In genomic region chr7:113368746-113369619, GRCm38 (mm10) we compare ENCODE assay signal across 8 mouse cellular contexts. TPM values are rescaled to one million over a fixed set of nuclear protein-coding genes. Genes with fewer than 3 reads are reported as not detected.
DNase-seq lines count a peak whose midpoint lies in the region; ATAC-seq and TF ChIP-seq lines count a peak whose summit lies in the region.

TSS of gene Btbd10 (minus strand) at chr7:113369392.

- peak within 1 kb of the TSS; percentile 83 for H3K4me2 ChIP-seq in embryonic facial prominence, embryonic 14.5 days (ENCODE audit: low read depth, low read length)
- H3K4me2 ChIP-seq in limb, embryonic 13.5 days (replicated peaks): peak within 1 kb of the TSS; percentile 79
- H3K4me2 ChIP-seq in midbrain, embryonic 16.5 days (ENCODE audit: low read length): peak within 1 kb of the TSS; percentile 87

- DNase-seq in 3T3-L1 (ENCODE audit: low read depth, low spot score): peak; percentile 97
- DNase-seq in adrenal gland, postnatal 4 days (ENCODE audit: low spot score in 2 of 2): peak; percentile 90 to 91
- DNase-seq in embryonic facial prominence, embryonic 14.5 days (ENCODE audit: low spot score): peak; percentile 99
- DNase-seq in heart, adult 2 months: peak; percentile 98 to 99
- DNase-seq in kidney, adult 8-10 months: peak; percentile 97 to 99
- peak; percentile 97 to 99 for DNase-seq in spleen, postnatal 10 days (ENCODE audit: low spot score in 2 of 2)

- H3K4me3 ChIP-seq in embryonic facial prominence, embryonic 14.5 days (ENCODE audit: low read depth, low read length): peak within 1 kb of the TSS; percentile 80
- H3K4me3 ChIP-seq in heart, adult 2 months: peak within 1 kb of the TSS; percentile 86
- peak within 1 kb of the TSS; percentile 93 for H3K4me3 ChIP-seq in limb, embryonic 13.5 days
- peak within 1 kb of the TSS; percentile 93 for H3K4me3 ChIP-seq in midbrain, embryonic 16.5 days (ENCODE audit: low read depth, low read length)

- WGBS in embryonic facial prominence, embryonic 14.5 days: 1% methylated on average over 40 of the region's 64 CpGs
- under 1% methylated on average over 64 of the region's 64 CpGs for WGBS in heart, adult 2 months
- WGBS in limb, embryonic 13.5 days: 0% methylated on average over 63 of the region's 64 CpGs
- WGBS in midbrain, embryonic 16.5 days: under 1% methylated on average over 63 of the region's 64 CpGs

- peak within 1 kb of the TSS; percentile 89 for H3K9ac ChIP-seq in embryonic facial prominence, embryonic 14.5 days (ENCODE audit: low read depth, low read length)
- peak within 1 kb of the TSS; percentile 88 for H3K9ac ChIP-seq in heart, adult 2 months (ENCODE audit: low read depth, low read length)
- H3K9ac ChIP-seq in limb, embryonic 13.5 days: peak within 1 kb of the TSS; percentile 86
- peak within 1 kb of the TSS; percentile 92 for H3K9ac ChIP-seq in midbrain, embryonic 16.5 days (ENCODE audit: low read depth, low read length)

- no peaks in the 10 kb centered on the region for H3K36me3 ChIP-seq in embryonic facial prominence, embryonic 14.5 days (ENCODE audit: control insufficient read depth, insufficient read depth, low read length)
- H3K36me3 ChIP-seq in heart, adult 2 months (ENCODE audit: control insufficient read depth, insufficient read depth, low read length): peaks cover 2% of the 10 kb centered on the region; the same call in 1 of the 2 replicates
- H3K36me3 ChIP-seq in limb, embryonic 13.5 days: no peaks in the 10 kb centered on the region
- no peaks in the 10 kb centered on the region for H3K36me3 ChIP-seq in midbrain, embryonic 16.5 days (ENCODE audit: control insufficient read depth, insufficient read depth, low read length)

- H3K27me3 ChIP-seq in embryonic facial prominence, embryonic 14.5 days (replicated peaks; ENCODE audit: control insufficient read depth, insufficient read depth, low read length): no peaks in the 10 kb centered on the region
- H3K27me3 ChIP-seq in heart, adult 2 months (ENCODE audit: control insufficient read depth, insufficient read depth, low read length): no peaks in the 10 kb centered on the region
- no peaks in the 10 kb centered on the region for H3K27me3 ChIP-seq in limb, embryonic 13.5 days
- no peaks in the 10 kb centered on the region for H3K27me3 ChIP-seq in midbrain, embryonic 16.5 days (ENCODE audit: control insufficient read depth, insufficient read depth, low read depth, low read length)

- intact Hi-C loops in heart, adult 2 months (cut with DNase I): no loop called here

- no peak for TF ChIP-seq EP300 in heart, adult 2 months (IDR thresholded peaks at IDR 0.05; ENCODE audit: insufficient read depth, low read depth, low read length)

- no peak for TF ChIP-seq CTCF in heart, adult 2 months (IDR thresholded peaks at IDR 0.05)

- TF ChIP-seq POLR2A in heart, adult 2 months (IDR thresholded peaks at IDR 0.05; ENCODE audit: insufficient read depth, low read depth, low read length): peak; percentile 89

- H3K27ac ChIP-seq in embryonic facial prominence, embryonic 14.5 days (replicated peaks; ENCODE audit: low read depth, low read length): peak within 1 kb of the TSS; percentile 89
- peak within 1 kb of the TSS; percentile 81 for H3K27ac ChIP-seq in heart, adult 2 months
- peak within 1 kb of the TSS; percentile 83 for H3K27ac ChIP-seq in limb, embryonic 13.5 days
- peak within 1 kb of the TSS; percentile 90 for H3K27ac ChIP-seq in midbrain, embryonic 16.5 days (ENCODE audit: low read length)

- H3K79me2 ChIP-seq in heart, adult 2 months (replicated peaks; ENCODE audit: control insufficient read depth, insufficient read depth, low read length): no peaks in the 10 kb centered on the region; the same call in 1 of the 2 replicates

- H3K9me3 ChIP-seq in embryonic facial prominence, embryonic 14.5 days (ENCODE audit: control insufficient read depth, low read length): no peaks in the 10 kb centered on the region
- no peaks in the 10 kb centered on the region for H3K9me3 ChIP-seq in limb, embryonic 13.5 days
- H3K9me3 ChIP-seq in midbrain, embryonic 16.5 days (replicated peaks; ENCODE audit: control insufficient read depth, low read length, poor library complexity, severe bottlenecking): no peaks in the 10 kb centered on the region

- H3K4me1 ChIP-seq in embryonic facial prominence, embryonic 14.5 days (ENCODE audit: control insufficient read depth, insufficient read depth, low read length): peaks cover 9% of the 10 kb centered on the region; the same call in 1 of the 2 replicates
- H3K4me1 ChIP-seq in heart, adult 2 months (ENCODE audit: control insufficient read depth, insufficient read depth, low read length): peaks cover 1% of the 10 kb centered on the region; the same call in 1 of the 2 replicates
- H3K4me1 ChIP-seq in limb, embryonic 13.5 days: peaks cover 9% of the 10 kb centered on the region
- H3K4me1 ChIP-seq in midbrain, embryonic 16.5 days (ENCODE audit: control insufficient read depth, insufficient read depth, low read length): peaks cover 17% of the 10 kb centered on the region

- peak; percentile 99 for ATAC-seq in embryonic facial prominence, embryonic 14.5 days (ENCODE audit: low read depth)
- ATAC-seq in limb, embryonic 13.5 days (ENCODE audit: low FRiP score, low read depth): peak; percentile 99
- peak; percentile 99 for ATAC-seq in midbrain, embryonic 16.5 days

RNA-seq across cellular contexts. Expression of gene Btbd10, which starts in this region (rescaled TPM):
- 10 to 100 TPM; 16.7 to 19.3 TPM for total RNA-seq in adrenal gland, postnatal 4 days (2021)
- polyA plus RNA-seq in embryonic facial prominence, embryonic 14.5 days (2014; fragmentation: Nextera tagmentation; extraction: Ambion mirVana): 29.1 and 30.8 TPM in 2 replicates
- total RNA-seq in heart, adult 2 months (2021): 10 to 100 TPM in 1 of 2 experiments, 1 to 10 TPM in 1; 7.9 to 10.1 TPM
- polyA plus RNA-seq in heart, adult 2 months (2012; rRNA removed): 6.7 and 9.7 TPM in 2 replicates
- 28.7 and 30.9 TPM in 2 replicates for polyA plus RNA-seq in limb, embryonic 13.5 days (2015; fragmentation: Nextera tagmentation; extraction: Ambion mirVana)
- polyA plus RNA-seq in midbrain, embryonic 16.5 days (2015; fragmentation: Nextera tagmentation; extraction: Ambion mirVana): 85.7 and 86.2 TPM in 2 replicates

Comparison
In these comparisons a context has a peak if more than half of its experiments do, and no peak if none do; other contexts are left out.
1. Peak in every context shown above with its lines: DNase-seq, ATAC-seq, H3K4me3 ChIP-seq and H3K27ac ChIP-seq.